Mouse (Mus musculus) gastrocnemius, postnatal 4 days (tissue): ENCODE measurements at regions not wholly inside any gene's neighbourhood (a gene's known extent, or its start where the extent isn't known, plus 50 kb on each side); places are given as distances from the start of the nearest gene placed in this dataset.

ENCODE experiments used
- DNase-seq, 2 experiments: peaks; one replicate each; pipeline ENCODE4 v3.0.0; 2021 to 2022; ENCODE audit warnings: low spot score in 2 of 2, mixed read lengths in 2 of 2

DNA sequence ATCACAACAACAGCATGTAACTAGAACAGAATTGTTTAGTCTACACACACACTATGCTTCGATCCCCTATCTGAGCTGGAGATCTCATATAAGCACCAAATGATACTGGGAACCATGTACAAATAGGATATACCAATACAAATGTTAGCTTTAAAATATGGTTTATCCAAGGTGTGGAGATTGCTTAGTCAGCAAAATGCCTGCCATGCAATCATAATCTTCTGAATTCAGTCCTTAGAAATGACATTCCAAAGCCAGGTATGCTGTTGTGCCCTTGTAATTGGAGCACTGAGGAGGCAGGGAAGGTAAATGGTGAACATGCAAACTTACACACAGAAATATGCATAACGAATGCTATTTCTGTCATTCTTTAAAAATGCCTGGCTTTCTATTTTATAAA, 54.0 kb upstream of the Thsd7b start:
- DNase-seq = no peak

- DNase-seq = no peak
Measured at GRCm38 (mm10) chr1:129208806-129209205, 64.3 kb upstream of the Thsd7b start.

GRCm38 (mm10) chr1:129208406-129208805, 64.7 kb upstream of the Thsd7b start:
- DNase-seq = no peak

DNA sequence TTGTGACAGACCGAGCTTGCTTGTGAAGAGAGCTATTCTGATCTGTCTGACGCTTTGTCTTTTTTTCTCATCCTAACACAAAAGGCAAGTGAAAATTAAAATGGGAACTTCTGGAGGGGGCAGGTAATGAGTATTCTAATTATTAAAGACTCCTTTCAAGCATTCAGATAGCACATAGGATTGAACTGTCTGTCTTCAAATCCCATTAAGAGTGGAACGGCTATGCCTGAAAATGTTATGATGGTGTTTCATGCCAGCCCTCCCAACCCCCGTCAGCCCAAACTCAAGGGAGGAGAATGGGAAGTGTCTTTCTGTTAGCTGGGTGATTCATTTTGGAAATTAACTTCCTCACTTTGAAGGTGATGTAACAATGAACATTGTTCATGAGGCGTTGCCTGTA, 65.4 kb upstream of the Thsd7b start:
- DNase-seq = no peak

DNA sequence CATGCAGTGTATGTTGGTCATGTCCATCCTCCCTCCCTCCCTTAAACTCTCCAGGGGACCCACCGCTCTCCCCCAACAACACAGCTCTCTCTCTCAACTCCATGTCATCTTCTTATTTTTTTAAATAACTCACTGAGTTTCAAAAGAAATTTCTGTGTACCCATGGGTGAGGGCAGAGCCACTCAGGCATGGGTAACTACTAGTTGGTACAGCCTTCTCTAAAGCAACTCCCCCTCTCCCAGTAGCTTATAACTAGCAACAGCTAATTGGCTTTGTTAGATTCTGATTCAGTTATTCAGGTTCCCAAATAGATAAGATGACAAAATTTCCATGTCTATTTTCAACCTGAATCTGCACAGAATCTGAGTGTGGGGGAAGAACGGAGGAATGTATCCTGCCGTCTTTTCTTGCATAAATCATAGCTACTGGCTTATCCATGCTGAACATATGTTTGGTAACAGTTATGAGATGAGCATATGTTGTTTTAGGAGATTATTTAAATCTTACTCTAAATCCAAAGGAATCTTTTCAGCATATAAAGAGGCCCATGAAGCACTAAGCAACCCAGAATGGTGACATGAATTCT, 92.8 kb upstream of the Thsd7b start:
- no peak for DNase-seq

DNA sequence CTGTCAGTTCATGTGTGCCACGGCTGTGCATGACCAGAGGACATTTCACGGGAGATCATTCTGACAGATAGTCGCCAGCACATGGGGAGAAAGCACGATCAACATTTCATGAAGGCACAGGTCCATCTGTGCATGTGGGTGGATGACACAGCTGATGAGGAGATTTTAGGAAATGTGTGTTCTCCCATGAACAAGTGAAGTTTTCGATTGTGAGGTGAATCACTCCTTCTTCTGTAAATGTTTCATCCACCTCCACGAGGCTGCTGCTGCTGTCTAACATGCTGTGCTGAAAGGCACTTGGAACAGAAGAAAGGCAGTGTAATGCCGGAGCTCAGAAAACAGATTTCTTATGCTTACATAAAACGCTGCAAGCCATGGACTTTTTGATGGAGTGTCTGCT, 103.2 kb upstream of the Thsd7b start:
- no peak for DNase-seq

DNA sequence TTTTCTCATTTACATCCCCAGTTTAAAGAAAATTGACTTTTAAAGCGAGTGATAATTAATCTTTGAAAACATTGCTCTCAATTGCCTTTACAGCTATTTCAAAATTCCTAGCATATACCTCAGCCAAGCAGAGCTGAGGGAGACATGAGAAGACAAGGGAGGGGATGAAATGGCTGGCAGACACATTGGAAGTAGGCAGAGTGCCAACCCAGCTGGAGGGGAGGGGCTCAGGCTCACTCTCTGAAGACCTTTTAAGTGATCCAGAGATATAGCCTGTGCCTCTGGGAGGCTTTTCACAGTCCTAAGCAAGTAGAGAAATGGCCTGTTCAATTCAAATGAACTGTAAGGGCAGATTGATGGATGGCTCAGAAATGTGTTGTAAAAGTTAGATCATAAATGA, 122.5 kb upstream of the Thsd7b start:
- DNase-seq = no peak

DNA sequence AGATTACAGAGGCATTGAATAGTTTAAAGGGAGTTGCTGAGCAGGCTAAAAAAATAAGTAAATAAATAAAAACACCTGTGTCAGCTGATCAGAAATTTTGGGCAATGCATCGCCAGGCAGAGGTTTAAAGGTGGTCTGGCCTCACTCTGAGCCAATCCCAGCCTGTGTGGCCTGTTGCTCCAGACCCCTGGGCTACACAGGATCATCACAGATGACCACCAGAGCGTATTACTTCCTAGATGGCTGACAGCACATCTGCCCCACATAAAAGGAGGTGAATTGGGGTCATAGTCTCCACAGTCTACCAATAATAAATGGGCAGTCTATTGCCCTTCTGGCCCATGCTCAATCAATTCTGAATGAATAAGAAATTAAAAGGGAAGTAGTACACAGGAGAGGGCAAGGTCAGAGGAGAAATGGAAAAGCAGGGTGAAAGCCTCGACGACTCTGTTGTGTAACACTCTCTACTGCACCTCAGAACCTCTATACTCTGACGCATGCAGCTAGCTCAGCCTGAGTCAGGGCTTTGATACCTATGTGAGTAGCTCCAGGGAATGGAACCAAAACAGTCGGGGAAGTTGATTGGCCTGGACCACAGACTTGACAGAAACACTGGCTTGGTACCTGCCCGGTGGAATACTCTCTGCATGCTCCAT, 124.2 kb upstream of the Thsd7b start:
- DNase-seq = no peak

DNA sequence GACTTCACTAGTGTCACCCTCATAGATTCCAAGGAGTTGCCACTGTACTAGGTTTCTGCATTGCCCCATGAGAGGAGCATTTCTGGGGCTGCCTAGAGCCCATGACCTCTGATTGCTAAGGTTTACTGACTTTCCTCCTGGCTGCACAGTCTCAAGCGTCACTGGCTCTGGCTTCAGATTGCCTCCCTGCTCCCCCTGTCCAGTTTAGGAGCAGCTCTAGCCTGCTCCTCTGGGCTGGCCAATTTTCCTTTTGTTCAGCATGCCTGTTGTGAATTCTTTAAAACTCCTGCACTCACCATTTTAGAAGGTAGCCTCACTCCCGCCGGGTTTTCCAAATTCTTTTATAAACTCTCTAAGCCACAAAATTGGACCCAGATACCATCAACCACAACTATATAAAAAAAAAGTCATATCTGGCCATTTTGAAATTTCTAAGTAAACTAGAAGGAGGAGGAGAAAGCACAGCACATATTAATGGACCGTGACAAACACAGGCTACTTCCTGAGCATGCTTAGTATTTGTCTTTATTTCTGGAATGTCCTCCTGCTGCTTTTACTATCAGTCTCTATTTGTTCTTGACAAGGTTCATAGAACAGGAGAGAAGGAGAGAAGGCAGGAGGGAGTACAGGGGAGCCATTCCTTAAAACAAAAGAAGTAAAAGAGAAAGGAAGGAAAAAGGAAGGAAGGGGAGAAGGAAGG, 126.6 kb upstream of the Thsd7b start:
- DNase-seq = no peak

DNA sequence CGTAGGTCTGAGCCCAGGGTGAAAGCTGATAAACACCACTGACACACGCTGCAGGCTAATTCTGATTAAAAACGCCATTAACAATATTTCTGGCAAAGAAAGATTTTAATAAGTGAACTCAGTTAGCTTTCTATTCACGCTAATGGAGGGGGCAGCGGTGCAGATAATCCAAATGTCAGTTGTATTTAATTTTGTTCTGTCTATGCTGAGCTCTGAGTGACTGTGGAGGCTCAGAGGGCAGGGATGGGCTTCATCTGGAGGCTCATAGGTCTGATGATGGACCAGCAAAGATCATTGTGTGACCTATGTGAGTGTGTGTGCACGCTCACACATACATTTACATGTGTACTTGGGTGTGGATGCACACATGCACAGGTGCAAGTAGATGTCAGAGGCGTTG, 134.3 kb upstream of the Thsd7b start:
- DNase-seq = no peak

- DNase-seq = no peak
Measured at GRCm38 (mm10) chr1:129106961-129107557, 166.0 kb upstream of the Thsd7b start.

GRCm38 (mm10) chr1:129100997-129101396, 172.1 kb upstream of the Thsd7b start:
- DNase-seq = no peak

- DNase-seq = no peak
Measured at GRCm38 (mm10) chr1:129078274-129078673, 194.8 kb upstream of the Thsd7b start.

GRCm38 (mm10) chr1:129057182-129057581, 215.9 kb upstream of the Thsd7b start:
- no peak for DNase-seq

GRCm38 (mm10) chr1:129055252-129055651, 217.8 kb upstream of the Thsd7b start:
- DNase-seq = no peak

- DNase-seq = no peak
Measured at GRCm38 (mm10) chr1:129033707-129034106, 239.4 kb upstream of the Thsd7b start.

DNA sequence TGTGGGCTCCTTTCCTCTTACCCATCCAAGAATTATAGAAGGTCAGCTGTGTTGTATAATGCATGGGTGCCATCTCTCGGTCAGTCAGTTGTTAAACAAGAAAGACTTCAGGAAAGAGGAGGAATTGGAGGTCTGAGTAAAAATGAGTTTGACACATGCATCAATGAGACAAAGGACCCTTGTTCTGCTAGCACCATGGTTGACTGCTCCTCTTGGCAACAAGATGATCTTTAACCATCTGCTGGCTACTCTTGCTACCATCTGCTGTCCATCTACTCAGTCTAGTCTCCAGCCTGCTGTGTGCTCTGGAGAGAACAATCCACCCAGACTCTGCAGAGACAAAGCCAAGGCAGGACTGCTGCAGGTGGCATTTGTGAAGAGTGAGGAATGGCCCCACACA, 267.2 kb upstream of the Thsd7b start:
- DNase-seq = no peak

DNA sequence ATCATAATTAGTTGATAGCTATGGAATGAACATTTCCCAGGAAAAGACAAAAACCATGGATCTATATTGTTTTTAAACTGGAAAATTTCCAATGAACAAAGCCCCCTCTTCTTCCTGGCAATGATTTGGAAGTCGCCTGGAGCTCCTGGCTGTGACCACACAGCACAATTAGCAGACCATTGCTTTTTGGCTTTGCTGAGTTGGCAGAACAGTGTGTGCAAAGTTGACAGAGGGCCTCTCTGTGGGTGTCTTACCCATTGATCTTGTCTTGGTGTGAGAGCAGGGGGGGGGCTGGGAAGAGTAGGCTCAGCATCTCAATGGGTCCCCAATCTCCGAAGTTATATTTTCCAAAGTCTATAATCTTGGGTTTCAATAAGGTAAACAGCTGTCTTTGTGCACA, 270.8 kb upstream of the Thsd7b start:
- no peak for DNase-seq

DNA sequence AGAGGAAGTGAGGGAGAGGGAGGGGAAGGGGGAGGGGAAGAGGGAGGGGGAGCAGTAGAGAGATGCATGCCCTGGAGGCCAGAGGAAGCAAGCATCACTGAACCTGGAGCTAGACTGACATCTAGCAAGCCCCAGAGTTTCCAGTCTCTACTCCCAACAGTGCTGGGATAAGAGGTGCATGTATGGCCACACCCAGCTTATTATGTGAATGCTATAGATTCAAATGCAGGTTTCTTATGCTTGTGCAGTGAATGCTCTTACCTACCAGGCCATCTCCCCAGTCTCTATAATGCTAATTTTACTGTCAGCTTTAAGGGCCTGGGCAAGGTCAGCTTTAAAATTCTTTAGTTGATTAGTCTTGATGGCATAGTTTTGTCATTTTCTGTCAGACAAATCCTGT, 271.3 kb upstream of the Thsd7b start:
- no peak for DNase-seq

- no peak for DNase-seq
Measured at GRCm38 (mm10) chr1:128999741-129000517, 273.2 kb upstream of the Thsd7b start.

- DNase-seq = no peak
Measured at GRCm38 (mm10) chr1:128994655-128995054, 278.4 kb upstream of the Thsd7b start.

- no peak for DNase-seq
Measured at GRCm38 (mm10) chr1:128983411-128983810, 289.7 kb upstream of the Thsd7b start.
